Mouse (Mus musculus): ENCODE results near the gene Zfp879.

GRCm38 (mm10) chr11:50883756-50884155 is 42.4 kb upstream of the Zfp879 start:
- no peak for TF ChIP-seq ZMIZ1 (IDR thresholded peaks at IDR 0.05; ENCODE audit: low read depth, low read length)
- TF ChIP-seq MAX (IDR thresholded peaks at IDR 0.05; ENCODE audit: low read length), result no peak
- TF ChIP-seq POLR2A (IDR thresholded peaks at IDR 0.05; ENCODE audit: low read depth, low read length), result no peak
- TF ChIP-seq EP300 (IDR thresholded peaks at IDR 0.05; ENCODE audit: low read length), result no peak
- no peak for TF ChIP-seq RCOR1 (conservative IDR thresholded peaks at IDR 0.05; ENCODE audit: low read depth, low read length)
- no peak for TF ChIP-seq E2F4 (IDR thresholded peaks at IDR 0.05; ENCODE audit: insufficient replicate concordance, low read depth, low read length)

All from CH12.LX (cell line).